ENCODE assay signal across 14 mouse cellular contexts in genomic region chr11:51939590-51939955, GRCm38 (mm10).
"Had no signal": no experiment of that assay in that cellular context is flagged by ENCODE, and none has a peak within 500 bp of the region (broad histone marks: within the 10 kb centered on the region; RNA-seq: fewer than 3 reads in every experiment).

No protein-coding gene starts in this region.

- H3K9me3 ChIP-seq: intestine, embryonic 15.5 days; limb, embryonic 12.5 days; limb, embryonic 15.5 days; liver, embryonic 12.5 days; liver, embryonic 15.5 days had no signal

- H3K9ac ChIP-seq: intestine, embryonic 15.5 days; limb, embryonic 12.5 days; limb, embryonic 15.5 days; liver, embryonic 12.5 days; liver, embryonic 15.5 days; lung, embryonic 14.5 days had no signal

- H3K4me2 ChIP-seq: intestine, embryonic 15.5 days; limb, embryonic 12.5 days; limb, embryonic 15.5 days; liver, embryonic 12.5 days; liver, embryonic 15.5 days; lung, embryonic 14.5 days; midbrain, embryonic 11.5 days had no signal

- H3K4me1 ChIP-seq: liver, embryonic 15.5 days had no signal

- H3K27ac ChIP-seq: intestine, embryonic 15.5 days; limb, embryonic 12.5 days; limb, embryonic 15.5 days; liver, embryonic 15.5 days; stomach, postnatal 0 days had no signal

- ATAC-seq: intestine, embryonic 15.5 days; liver, embryonic 12.5 days had no signal

- H3K36me3 ChIP-seq: intestine, embryonic 15.5 days; limb, embryonic 12.5 days; limb, embryonic 15.5 days; liver, embryonic 12.5 days; liver, embryonic 15.5 days had no signal

- DNase-seq: kidney, adult 18-20 months; kidney, adult 9 months; kidney, postnatal 36 days; left cerebral cortex, postnatal 4 days; lung, embryonic 14.5 days; lung, postnatal 4 days; midbrain, embryonic 14.5 days had no signal

- H3K27me3 ChIP-seq: intestine, embryonic 15.5 days; limb, embryonic 12.5 days; limb, embryonic 15.5 days; liver, embryonic 15.5 days had no signal

- H3K4me3 ChIP-seq: intestine, embryonic 15.5 days; limb, embryonic 12.5 days; limb, embryonic 15.5 days; liver, embryonic 12.5 days; liver, embryonic 15.5 days had no signal
